In the genomic region with DNA sequence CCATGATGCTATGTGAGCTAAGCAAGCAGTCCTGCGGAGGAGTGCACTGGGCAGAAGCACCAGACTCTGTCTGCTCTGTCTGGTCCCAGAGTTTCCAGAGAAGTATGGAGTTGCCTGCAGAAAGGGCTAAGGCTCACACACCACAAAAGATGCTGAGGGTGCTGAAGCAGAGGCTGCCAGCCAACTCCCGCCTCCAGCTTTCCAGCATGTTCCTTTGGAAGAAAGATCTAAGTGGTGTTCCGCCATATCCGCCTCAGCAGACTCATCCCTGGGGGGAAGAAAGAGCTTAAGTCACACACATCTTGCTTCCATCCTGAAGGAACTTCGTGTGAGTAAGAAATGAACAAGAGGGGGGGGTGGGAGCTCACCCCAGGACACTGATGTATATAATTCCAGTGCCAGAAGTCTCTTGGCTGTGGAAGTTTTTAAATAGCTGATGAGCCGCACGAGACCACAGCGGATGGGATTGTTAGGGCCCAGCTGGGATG, we compare ENCODE assay signal across 11 mouse cellular contexts. TPM values are rescaled to one million over a fixed set of nuclear protein-coding genes. Genes with fewer than 3 reads are reported as not detected.
DNase-seq lines count a peak whose midpoint lies in the region; ATAC-seq and TF ChIP-seq lines count a peak whose summit lies in the region.
"Had no signal": no experiment of that assay in that cellular context is flagged by ENCODE, and none has a peak within 500 bp of the region (broad histone marks: within the 10 kb centered on the region; RNA-seq: fewer than 3 reads in every experiment).

No protein-coding gene starts in this region.

- H3K4me1 ChIP-seq in forebrain, embryonic 11.5 days (replicated peaks; ENCODE audit: control insufficient read depth, insufficient read depth, low read length), result no peaks in the 10 kb centered on the region
- H3K4me1 ChIP-seq in forebrain, embryonic 16.5 days (replicated peaks; ENCODE audit: control insufficient read depth, insufficient read depth, low read length), result no peaks in the 10 kb centered on the region
- H3K4me1 ChIP-seq in stomach, postnatal 0 days (replicated peaks; ENCODE audit: control insufficient read depth, insufficient read depth), result no peaks in the 10 kb centered on the region; the same call in 1 of the 2 replicates
- no peaks in the 10 kb centered on the region for H3K4me1 ChIP-seq in forebrain, postnatal 0 days (ENCODE audit: insufficient read depth)
- H3K4me1 ChIP-seq: liver, embryonic 15.5 days had no signal

- no peak for TF ChIP-seq EP300 in stomach, postnatal 0 days (optimal IDR thresholded peaks at IDR 0.05)

- H3K27me3 ChIP-seq in forebrain, embryonic 11.5 days (ENCODE audit: control insufficient read depth, insufficient read depth, low read length), result no peaks in the 10 kb centered on the region
- H3K27me3 ChIP-seq in forebrain, embryonic 16.5 days (replicated peaks; ENCODE audit: control insufficient read depth, insufficient read depth, low read length), result no peaks in the 10 kb centered on the region
- H3K27me3 ChIP-seq in stomach, postnatal 0 days (ENCODE audit: control insufficient read depth, insufficient read depth, low read length), result no peaks in the 10 kb centered on the region
- no peaks in the 10 kb centered on the region for H3K27me3 ChIP-seq in forebrain, postnatal 0 days (ENCODE audit: insufficient read depth, low read length)
- H3K27me3 ChIP-seq: liver, embryonic 15.5 days had no signal

- intact Hi-C loops in left cerebral cortex, postnatal 36 days (cut with DNase I), result no loop called here

- no peaks in the 10 kb centered on the region for H3K36me3 ChIP-seq in forebrain, embryonic 11.5 days (ENCODE audit: control insufficient read depth, insufficient read depth, low read length)
- H3K36me3 ChIP-seq in forebrain, embryonic 16.5 days (ENCODE audit: control insufficient read depth, insufficient read depth), result no peaks in the 10 kb centered on the region
- H3K36me3 ChIP-seq in stomach, postnatal 0 days (ENCODE audit: control insufficient read depth, insufficient read depth, low read length), result no peaks in the 10 kb centered on the region
- no peaks in the 10 kb centered on the region for H3K36me3 ChIP-seq in forebrain, postnatal 0 days (ENCODE audit: insufficient read depth)
- H3K36me3 ChIP-seq: liver, embryonic 15.5 days had no signal

- H3K9ac ChIP-seq in forebrain, embryonic 11.5 days (ENCODE audit: low read length), result no peak overlapping the region
- no peak overlapping the region for H3K9ac ChIP-seq in forebrain, embryonic 16.5 days (replicated peaks; ENCODE audit: low read depth, low read length)
- H3K9ac ChIP-seq in stomach, postnatal 0 days (ENCODE audit: low read length), result no peak overlapping the region
- H3K9ac ChIP-seq in forebrain, postnatal 0 days, result no peak overlapping the region
- H3K9ac ChIP-seq: liver, embryonic 15.5 days had no signal

- WGBS in forebrain, embryonic 11.5 days, result 71% methylated on average over 8 of the region's 8 CpGs
- WGBS in forebrain, embryonic 16.5 days, result 70% methylated on average over 8 of the region's 8 CpGs
- 42% methylated on average over 8 of the region's 8 CpGs for WGBS in stomach, postnatal 0 days
- 66% methylated on average over 8 of the region's 8 CpGs for WGBS in forebrain, postnatal 0 days

- no peak for ATAC-seq in forebrain, embryonic 11.5 days (replicated peaks; ENCODE audit: low FRiP score)
- no peak for ATAC-seq in forebrain, embryonic 16.5 days
- ATAC-seq in stomach, postnatal 0 days (ENCODE audit: low FRiP score, low TSS enrichment), result peak; percentile 32; the same call in 1 of the 2 replicates
- no peak for ATAC-seq in forebrain, postnatal 0 days
- ATAC-seq: activated CD4-positive, CD25-positive, alpha-beta regulatory T cell, adult 4 months had no signal

- TF ChIP-seq CTCF in stomach, postnatal 0 days (IDR thresholded peaks at IDR 0.05; ENCODE audit: low read depth), result no peak
- no peak for TF ChIP-seq CTCF in forebrain, postnatal 0 days (IDR thresholded peaks at IDR 0.05; ENCODE audit: low read depth)

- H3K27ac ChIP-seq in forebrain, embryonic 11.5 days (ENCODE audit: low read depth, low read length), result no peak overlapping the region
- no peak overlapping the region for H3K27ac ChIP-seq in forebrain, embryonic 16.5 days (ENCODE audit: low read length)
- H3K27ac ChIP-seq in stomach, postnatal 0 days (replicated peaks), result peak overlapping the region; percentile 61; the same call in 1 of the 2 replicates
- H3K27ac ChIP-seq in forebrain, postnatal 0 days (ENCODE audit: low read depth, low read length), result no peak overlapping the region
- H3K27ac ChIP-seq: liver, embryonic 15.5 days had no signal

- peak; percentile 41 for DNase-seq in forebrain, embryonic 11.5 days (ENCODE audit: low spot score)
- peak; percentile 29 for DNase-seq in testis, postnatal 14 days (ENCODE audit: low spot score)
- DNase-seq in testis, postnatal 10 days (ENCODE audit: low spot score), result no peak
- peak; percentile 83 to 86 for DNase-seq in left cerebral cortex, postnatal 36 days (ENCODE audit: low spot score in 2 of 2)
- peak; percentile 28 for DNase-seq in stomach, postnatal 0 days (ENCODE audit: low spot score)
- no peak for DNase-seq in forebrain, postnatal 0 days
- no peak for DNase-seq in adrenal gland, postnatal 4 days (ENCODE audit: low spot score in 2 of 2)

- H3K4me2 ChIP-seq in forebrain, embryonic 11.5 days (ENCODE audit: low read depth, low read length, severe bottlenecking), result no peak overlapping the region
- no peak overlapping the region for H3K4me2 ChIP-seq in forebrain, embryonic 16.5 days (ENCODE audit: low read length)
- no peak overlapping the region for H3K4me2 ChIP-seq in stomach, postnatal 0 days (replicated peaks; ENCODE audit: low read depth)
- no peak overlapping the region for H3K4me2 ChIP-seq in forebrain, postnatal 0 days (ENCODE audit: low read depth)
- H3K4me2 ChIP-seq: liver, embryonic 15.5 days had no signal

- H3K9me3 ChIP-seq in forebrain, embryonic 11.5 days (ENCODE audit: control insufficient read depth, low read length), result no peaks in the 10 kb centered on the region
- no peaks in the 10 kb centered on the region for H3K9me3 ChIP-seq in forebrain, embryonic 16.5 days (ENCODE audit: control insufficient read depth, low read length)
- no peaks in the 10 kb centered on the region for H3K9me3 ChIP-seq in stomach, postnatal 0 days (ENCODE audit: control insufficient read depth, low read length)
- H3K9me3 ChIP-seq in forebrain, postnatal 0 days (ENCODE audit: low read length), result no peaks in the 10 kb centered on the region
- H3K9me3 ChIP-seq: liver, embryonic 15.5 days had no signal

- no peak overlapping the region for H3K4me3 ChIP-seq in forebrain, embryonic 11.5 days (ENCODE audit: low read depth, low read length)
- no peak overlapping the region for H3K4me3 ChIP-seq in forebrain, embryonic 16.5 days (replicated peaks; ENCODE audit: low read length)
- H3K4me3 ChIP-seq in stomach, postnatal 0 days (ENCODE audit: low read depth, low read length), result no peak overlapping the region
- no peak overlapping the region for H3K4me3 ChIP-seq in forebrain, postnatal 0 days (ENCODE audit: low read depth, low read length)
- H3K4me3 ChIP-seq: liver, embryonic 15.5 days had no signal

RNA-seq across cellular contexts. Expression of a gene that starts 10.9 kb away (rescaled TPM):
- polyA plus RNA-seq in forebrain, embryonic 11.5 days (2014; fragmentation: Nextera tagmentation; extraction: Ambion mirVana), result 0.13 and 0.23 TPM in 2 replicates
- 0.19 and 0.58 TPM in 2 replicates for polyA plus RNA-seq in forebrain, embryonic 16.5 days (2015; fragmentation: Nextera tagmentation; extraction: Ambion mirVana)
- total RNA-seq in left cerebral cortex, postnatal 36 days (2021), result 1 to 10 TPM in 1 of 2 experiments, under 1 TPM in 1; 0.69 to 1.1 TPM
- polyA plus RNA-seq in stomach, postnatal 0 days (2015; fragmentation: Nextera tagmentation; extraction: Ambion mirVana), result 8.8 and 9.8 TPM in 2 replicates
- total RNA-seq in forebrain, postnatal 0 days (2014; rRNA removed), result 0.14 and 0.38 TPM in 2 replicates
- 0.19 and 0.33 TPM in 2 replicates for polyA plus RNA-seq in forebrain, postnatal 0 days (2015; fragmentation: Nextera tagmentation; extraction: Ambion mirVana)
- total RNA-seq in adrenal gland, postnatal 4 days (2021), result 1 to 10 TPM; 1.6 to 2.2 TPM
- polyA plus RNA-seq: activated CD4-positive, CD25-positive, alpha-beta regulatory T cell, adult 4 months; liver, embryonic 15.5 days had no signal

RNA-seq across cellular contexts. Expression of a gene that starts 48.9 kb away (rescaled TPM):
- polyA plus RNA-seq in forebrain, embryonic 11.5 days (2014; fragmentation: Nextera tagmentation; extraction: Ambion mirVana), result not detected in 2 replicates
- not detected in 2 replicates for polyA plus RNA-seq in forebrain, embryonic 16.5 days (2015; fragmentation: Nextera tagmentation; extraction: Ambion mirVana)
- total RNA-seq in left cerebral cortex, postnatal 36 days (2021), result not detected
- not detected in 2 replicates for polyA plus RNA-seq in stomach, postnatal 0 days (2015; fragmentation: Nextera tagmentation; extraction: Ambion mirVana)
- not detected in 2 replicates for total RNA-seq in forebrain, postnatal 0 days (2014; rRNA removed)
- not detected in 2 replicates for polyA plus RNA-seq in forebrain, postnatal 0 days (2015; fragmentation: Nextera tagmentation; extraction: Ambion mirVana)
- not detected for total RNA-seq in adrenal gland, postnatal 4 days (2021)
- polyA plus RNA-seq: activated CD4-positive, CD25-positive, alpha-beta regulatory T cell, adult 4 months; liver, embryonic 15.5 days; small intestine, adult 2 months had no signal

Comparison
In these comparisons a context has a peak if more than half of its experiments do, and no peak if none do; other contexts are left out.
1. DNase-seq: peak in forebrain, embryonic 11.5 days (single experiment), testis, postnatal 14 days (single experiment), left cerebral cortex, postnatal 36 days (2 of 2) and stomach, postnatal 0 days (single experiment); none in testis, postnatal 10 days (single experiment), forebrain, postnatal 0 days (single experiment) and adrenal gland, postnatal 4 days (0 of 2).